Mouse (Mus musculus): Measurements from ENCODE around the gene Pitpnm2. TPM values are rescaled to one million over a fixed set of nuclear protein-coding genes. Genes with fewer than 3 reads are reported as not detected.
A peak's percentile ranks its signal among the peaks of the same experiment; 100 is the strongest.

Pitpnm2 gene
- polyA plus RNA-seq, 1 experiment from 2014 or later, result 4.9 TPM

DNA sequence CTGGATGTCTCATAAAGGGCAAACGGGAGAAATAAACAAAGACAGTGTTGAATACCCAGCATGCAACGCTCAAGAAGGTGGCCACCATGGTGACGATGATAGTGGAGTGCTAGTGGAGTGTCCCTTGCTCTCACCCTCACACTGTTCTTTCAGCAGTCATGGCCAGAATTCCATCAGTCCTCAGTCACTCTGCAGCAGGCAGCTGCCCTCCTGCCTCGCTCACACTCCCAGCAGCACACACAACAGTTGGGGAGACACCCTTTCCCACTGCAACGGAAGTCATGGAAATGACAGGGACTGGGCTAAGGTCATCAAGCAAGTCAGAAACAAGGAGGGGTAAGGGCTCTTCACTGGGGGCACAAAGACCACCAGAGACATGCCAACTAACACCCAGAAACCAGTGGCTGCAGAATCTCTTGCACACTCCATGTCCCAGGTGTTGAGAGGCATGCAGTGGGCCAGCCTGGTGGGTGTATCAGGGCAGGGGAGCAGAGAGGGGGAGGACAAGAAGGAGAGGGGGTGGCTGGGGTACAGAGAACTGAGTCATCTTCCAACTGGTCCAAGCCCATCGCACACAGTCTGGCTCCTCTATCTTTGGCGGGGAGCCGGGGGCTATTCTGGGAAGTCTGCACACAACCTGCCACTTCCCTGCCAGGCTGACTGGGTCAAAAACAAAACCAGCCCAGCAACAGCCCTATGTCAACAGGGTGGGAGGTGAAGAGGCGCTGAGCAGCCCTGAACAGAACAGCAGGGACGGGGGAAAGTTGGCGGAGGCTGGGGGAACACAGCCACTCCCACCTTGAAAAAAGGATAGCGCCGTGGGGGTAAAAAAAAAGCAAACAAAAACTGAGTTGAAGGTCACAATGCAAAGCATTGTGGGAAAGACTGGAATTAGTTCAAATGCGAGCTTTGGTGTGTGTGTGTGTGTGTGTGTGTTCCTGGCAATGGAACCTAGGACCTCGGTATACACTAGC, 76.3 kb downstream of the Pitpnm2 start:
- peak; percentile 85 for ATAC-seq (replicated peaks; ENCODE audit: insufficient number of reproducible peaks, insufficient read depth, low FRiP score, low read depth)
- WGBS, result 33% methylated on average over 15 of the region's 15 CpGs
- Histone ChIP-seq H3K36me3 (no peaks in the 10 kb centered on the region), H3K9me3 (replicated peaks) (no peaks in the 10 kb centered on the region), H3K4me2 (peak overlapping the region; percentile 39), H3K9ac (peak overlapping the region; percentile 23; the same call in 1 of the 2 replicates), H3K4me3 (no peak overlapping the region), H3K27ac (peak overlapping the region; percentile 93), H3K4me1 (replicated peaks) (peaks cover 73% of the 10 kb centered on the region), H3K27me3 (no peaks in the 10 kb centered on the region)

DNA sequence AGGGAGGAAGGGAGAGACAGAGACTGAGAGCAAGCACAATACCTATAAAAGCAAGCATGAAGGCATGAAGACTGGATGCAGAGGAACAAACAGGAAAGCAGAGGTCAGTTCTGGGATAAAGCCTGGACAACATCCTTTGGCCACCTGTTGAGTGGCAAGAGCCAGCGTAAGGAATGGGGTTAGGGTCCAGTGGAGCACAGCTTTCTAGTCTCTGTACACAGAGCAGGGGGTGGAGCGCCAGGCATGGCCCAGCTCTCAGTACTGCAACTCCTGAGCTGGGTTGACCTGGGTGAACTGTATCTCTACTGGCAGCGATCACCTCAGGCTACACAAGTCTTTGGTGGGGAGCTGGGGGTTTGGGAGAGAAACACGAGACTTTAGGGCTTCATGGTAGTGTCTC, 77.3 kb downstream of the Pitpnm2 start:
- Histone ChIP-seq H3K4me1 (replicated peaks) (peaks cover 84% of the 10 kb centered on the region), H3K9ac (0 out of 2 replicates have a peak overlapping the region, but pooled peaks have one; percentile 27), H3K27me3 (no peaks in the 10 kb centered on the region), H3K27ac (peak overlapping the region; percentile 93), H3K4me3 (no peak overlapping the region), H3K9me3 (replicated peaks) (no peaks in the 10 kb centered on the region), H3K36me3 (no peaks in the 10 kb centered on the region), H3K4me2 (no peak overlapping the region)
- WGBS, result 84% methylated on average over 4 of the region's 4 CpGs
- ATAC-seq (replicated peaks; ENCODE audit: insufficient number of reproducible peaks, insufficient read depth, low FRiP score, low read depth), result no peak

DNA sequence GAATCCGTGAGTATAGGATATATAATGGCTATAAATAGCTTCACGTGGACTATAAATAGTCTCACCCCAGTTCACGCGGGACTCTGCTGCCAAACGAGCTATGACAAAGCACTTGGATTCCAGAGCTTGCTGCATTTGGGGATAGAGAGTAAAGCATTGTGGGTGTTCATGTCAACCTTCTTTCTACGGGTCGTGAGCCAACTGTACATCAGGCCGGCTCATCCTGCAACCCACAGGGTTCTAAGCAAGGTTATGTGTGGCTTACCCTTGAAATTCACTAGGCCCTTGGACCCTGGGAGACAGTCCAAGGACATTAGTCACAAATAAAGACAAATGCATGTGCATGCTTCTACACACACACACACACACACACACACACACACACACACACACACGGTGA, 77.8 kb downstream of the Pitpnm2 start:
- Histone ChIP-seq H3K4me3 (no peak overlapping the region), H3K4me1 (replicated peaks) (peaks cover 84% of the 10 kb centered on the region), H3K27ac (peak overlapping the region; percentile 93), H3K36me3 (no peaks in the 10 kb centered on the region), H3K27me3 (no peaks in the 10 kb centered on the region), H3K9me3 (replicated peaks) (no peaks in the 10 kb centered on the region), H3K9ac (no peak overlapping the region), H3K4me2 (no peak overlapping the region)
- 26% methylated on average over 9 of the region's 9 CpGs for WGBS
- ATAC-seq (replicated peaks; ENCODE audit: insufficient number of reproducible peaks, insufficient read depth, low FRiP score, low read depth), result no peak

DNA sequence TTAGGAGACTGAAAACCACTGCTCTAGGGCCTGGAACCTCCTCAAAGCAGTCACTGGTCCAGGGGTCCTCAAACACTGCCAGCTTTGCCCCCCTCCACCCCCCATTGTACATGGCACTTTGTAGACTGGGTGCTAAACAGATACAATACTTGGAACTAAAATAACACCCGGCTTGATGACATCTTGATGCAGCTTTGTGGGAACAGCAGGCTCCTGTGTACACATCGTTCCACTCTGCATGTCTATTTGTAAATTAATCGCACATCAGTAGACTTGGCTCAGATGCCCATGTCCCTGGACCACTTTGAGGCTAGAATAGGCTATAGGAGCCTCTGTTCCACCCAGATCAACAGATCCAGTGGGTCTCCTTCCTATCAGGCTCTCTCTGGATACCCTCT, 80.3 kb downstream of the Pitpnm2 start:
- H3K9ac ChIP-seq, result no peak overlapping the region
- WGBS, result 67% methylated on average over 3 of the region's 3 CpGs

DNA sequence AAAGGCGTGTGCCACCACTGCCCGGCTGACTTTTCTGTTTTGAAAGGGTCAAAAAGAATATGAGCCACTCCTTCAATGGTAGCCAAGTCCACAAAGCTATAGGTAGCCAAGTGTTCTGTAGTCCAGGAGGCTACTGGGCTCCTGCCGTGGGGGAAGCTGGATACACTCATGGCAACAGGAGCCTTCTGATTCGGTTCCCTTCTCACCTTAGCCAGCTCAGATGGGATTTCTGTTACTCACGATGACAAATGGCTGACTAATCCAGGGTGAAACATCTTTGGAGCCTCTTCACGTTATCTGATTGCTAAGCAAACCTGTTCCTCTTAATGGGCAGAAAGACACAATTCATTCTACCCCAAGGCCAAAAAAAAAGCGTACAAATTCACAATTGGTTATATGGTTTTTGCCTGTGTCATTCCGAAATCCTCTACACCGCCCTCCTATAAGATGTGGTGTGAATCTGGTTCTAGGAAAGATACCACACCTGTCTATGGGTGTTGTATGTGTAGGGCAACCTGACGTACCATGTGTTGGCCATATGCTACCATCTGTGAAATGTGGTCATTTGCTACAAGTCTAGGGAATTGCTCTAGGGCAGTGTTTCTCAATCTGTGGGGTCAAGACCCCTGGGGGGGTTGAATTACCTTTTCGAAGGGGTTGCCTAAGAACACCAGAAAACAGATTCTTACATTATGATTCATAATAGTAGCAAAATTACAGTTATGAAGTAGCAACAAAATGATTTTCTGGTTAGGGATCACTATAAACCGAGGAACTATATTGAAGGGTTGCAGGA, 80.9 kb downstream of the Pitpnm2 start:
- ATAC-seq (replicated peaks; ENCODE audit: insufficient number of reproducible peaks, insufficient read depth, low FRiP score, low read depth), result no peak
- Histone ChIP-seq H3K27ac (0 out of 2 replicates have a peak overlapping the region, but pooled peaks have one; percentile 5), H3K36me3 (no peaks in the 10 kb centered on the region), H3K27me3 (no peaks in the 10 kb centered on the region), H3K4me2 (no peak overlapping the region), H3K4me1 (replicated peaks) (peaks cover 91% of the 10 kb centered on the region), H3K4me3 (no peak overlapping the region), H3K9ac (no peak overlapping the region), H3K9me3 (replicated peaks) (no peaks in the 10 kb centered on the region)
- WGBS, result 87% methylated on average over 12 of the region's 12 CpGs

More for the DNA sequence above, 80.3 kb downstream of the Pitpnm2 start:
- Histone ChIP-seq H3K9me3 (replicated peaks) (no peaks in the 10 kb centered on the region), H3K4me3 (no peak overlapping the region), H3K27ac (no peak overlapping the region), H3K36me3 (no peaks in the 10 kb centered on the region), H3K4me2 (no peak overlapping the region), H3K27me3 (no peaks in the 10 kb centered on the region), H3K4me1 (replicated peaks) (peaks cover 91% of the 10 kb centered on the region)
- ATAC-seq (replicated peaks; ENCODE audit: insufficient number of reproducible peaks, insufficient read depth, low FRiP score, low read depth), result no peak

DNA sequence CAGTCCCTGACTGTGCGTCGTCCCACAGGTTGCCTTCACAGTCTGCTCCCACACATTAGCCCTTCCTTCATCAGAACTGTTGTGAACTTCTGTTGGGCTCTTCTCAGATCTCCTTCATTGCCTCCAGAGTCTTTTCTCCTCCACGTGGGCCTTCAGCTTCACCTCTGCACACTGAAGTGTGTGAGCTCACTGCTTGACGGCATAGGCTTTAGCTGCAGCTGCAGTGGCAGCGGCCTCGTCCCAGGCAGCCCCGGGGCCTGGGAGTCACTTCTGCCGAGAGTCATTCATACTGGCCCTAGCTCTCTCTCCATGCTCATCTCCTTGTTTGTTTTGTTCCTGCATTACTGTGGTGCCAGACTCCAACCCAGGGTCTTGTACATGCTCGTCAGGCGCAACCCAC, 81.9 kb downstream of the Pitpnm2 start:
- Histone ChIP-seq H3K9me3 (replicated peaks) (no peaks in the 10 kb centered on the region), H3K9ac (no peak overlapping the region), H3K4me2 (no peak overlapping the region), H3K4me1 (replicated peaks) (peaks cover 91% of the 10 kb centered on the region), H3K27me3 (no peaks in the 10 kb centered on the region), H3K4me3 (no peak overlapping the region), H3K36me3 (no peaks in the 10 kb centered on the region), H3K27ac (peak overlapping the region; percentile 38)
- 52% methylated on average over 10 of the region's 10 CpGs for WGBS
- no peak for ATAC-seq (replicated peaks; ENCODE audit: insufficient number of reproducible peaks, insufficient read depth, low FRiP score, low read depth)

DNA sequence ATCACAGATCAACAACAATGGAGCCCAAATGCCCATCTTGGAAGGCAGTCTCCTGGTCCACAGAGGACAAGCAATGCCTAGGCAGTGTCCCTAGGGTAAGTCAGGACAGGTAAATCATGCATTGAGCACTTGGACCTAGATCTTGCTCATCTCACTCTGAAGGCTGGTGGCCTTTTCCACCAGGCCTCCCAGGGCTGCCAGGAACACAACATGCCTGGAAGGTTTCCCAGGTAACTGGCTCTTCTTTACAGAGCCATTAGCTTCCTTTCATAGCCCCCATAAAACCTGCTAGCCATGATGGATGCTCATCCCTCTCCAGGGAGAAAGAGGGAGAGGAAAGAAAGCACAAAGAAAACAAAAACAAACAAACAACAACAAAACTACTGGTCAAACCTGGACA, 82.8 kb downstream of the Pitpnm2 start:
- Histone ChIP-seq H3K4me1 (replicated peaks) (peaks cover 91% of the 10 kb centered on the region), H3K27ac (peak overlapping the region; percentile 90), H3K27me3 (no peaks in the 10 kb centered on the region), H3K9me3 (replicated peaks) (no peaks in the 10 kb centered on the region), H3K4me2 (0 out of 2 replicates have a peak overlapping the region, but pooled peaks have one; percentile 16), H3K4me3 (no peak overlapping the region), H3K36me3 (no peaks in the 10 kb centered on the region), H3K9ac (no peak overlapping the region; the same call in 1 of the 2 replicates)
- ATAC-seq (replicated peaks; ENCODE audit: insufficient number of reproducible peaks, insufficient read depth, low FRiP score, low read depth), result no peak

DNA sequence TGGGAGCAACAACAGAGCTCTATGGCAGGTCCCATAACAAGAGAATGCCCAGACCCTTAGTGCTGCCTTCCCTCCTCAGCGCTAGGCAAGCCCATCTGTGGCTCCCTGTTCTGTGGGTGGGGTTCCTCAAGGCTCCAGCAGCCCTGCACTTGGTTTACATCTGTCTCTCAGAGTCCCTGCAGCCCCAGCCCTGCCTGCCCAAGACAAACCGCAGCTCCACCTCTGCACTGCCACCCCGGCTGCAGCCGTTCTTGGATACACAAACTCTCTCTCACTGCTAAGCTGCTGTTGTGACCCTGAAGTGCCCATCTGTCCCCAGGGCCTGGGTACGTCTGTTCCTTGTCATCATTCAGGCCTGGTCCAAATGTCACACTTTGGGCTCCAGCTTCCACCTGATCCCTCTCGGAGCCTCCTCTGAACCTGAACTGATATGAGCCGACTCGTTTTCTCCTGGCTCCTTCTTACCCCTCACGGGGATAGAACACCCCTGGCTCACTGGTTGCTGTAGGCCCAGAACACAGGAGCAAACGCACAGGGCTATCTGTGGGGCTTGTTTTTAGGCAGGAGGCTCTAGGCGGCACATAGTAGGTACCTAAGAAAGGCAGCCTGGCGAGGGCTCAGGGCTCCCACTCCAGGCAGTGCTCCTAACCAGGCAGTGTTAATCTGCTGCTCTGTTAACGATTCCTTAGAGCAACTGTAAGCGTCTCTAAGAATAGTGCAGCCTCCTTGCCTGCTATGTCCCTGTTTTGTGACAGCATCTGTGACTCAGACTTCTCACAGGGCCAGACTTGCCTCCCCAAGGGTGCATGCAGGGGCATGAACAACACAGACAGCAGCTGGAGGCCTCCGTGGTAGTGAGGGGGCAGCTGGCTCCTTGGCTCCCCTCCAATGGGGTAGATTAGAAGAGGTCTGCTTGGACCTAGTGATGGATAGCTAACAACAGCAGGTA, 83.7 kb downstream of the Pitpnm2 start:
- H3K4me2 ChIP-seq, result peak overlapping the region; percentile 16
- no peak overlapping the region for H3K4me3 ChIP-seq
- peak; percentile 38 for ATAC-seq (replicated peaks; ENCODE audit: insufficient number of reproducible peaks, insufficient read depth, low FRiP score, low read depth)
- peak overlapping the region; percentile 90 for H3K27ac ChIP-seq
- peak overlapping the region; percentile 34 for H3K9ac ChIP-seq
- no peaks in the 10 kb centered on the region for H3K9me3 ChIP-seq (replicated peaks)
- H3K36me3 ChIP-seq, result no peaks in the 10 kb centered on the region
- WGBS, result 19% methylated on average over 15 of the region's 15 CpGs
- H3K27me3 ChIP-seq, result no peaks in the 10 kb centered on the region
- peaks cover 90% of the 10 kb centered on the region for H3K4me1 ChIP-seq (replicated peaks)

DNA sequence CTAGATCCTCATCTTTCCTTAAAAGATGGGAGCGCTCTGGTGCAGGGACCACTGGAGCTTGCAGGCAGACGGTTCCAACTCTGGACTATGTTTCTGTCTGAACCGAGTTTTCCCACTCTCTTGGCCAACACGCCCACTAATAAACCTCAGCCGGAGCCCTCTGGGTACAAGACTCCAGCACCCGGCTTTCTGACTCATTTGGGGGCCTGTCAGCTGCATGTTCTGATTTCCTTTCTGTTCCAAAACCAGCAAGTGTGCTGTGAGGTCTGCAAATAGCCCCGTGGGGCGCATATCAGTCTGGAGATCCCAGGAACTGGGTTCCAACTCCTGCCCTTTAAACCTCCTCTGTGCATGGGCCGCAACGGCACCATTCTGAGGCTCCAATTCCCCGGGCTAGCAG, 86.1 kb downstream of the Pitpnm2 start:
- H3K4me2 ChIP-seq, result no peak overlapping the region
- peaks cover 93% of the 10 kb centered on the region for H3K4me1 ChIP-seq (replicated peaks)
- peak overlapping the region; percentile 24; the same call in 1 of the 2 replicates for H3K27ac ChIP-seq
- H3K4me3 ChIP-seq, result no peak overlapping the region
- no peaks in the 10 kb centered on the region for H3K27me3 ChIP-seq
- no peaks in the 10 kb centered on the region for H3K36me3 ChIP-seq
- H3K9ac ChIP-seq, result no peak overlapping the region
- WGBS, result 72% methylated on average over 11 of the region's 11 CpGs
- ATAC-seq (replicated peaks; ENCODE audit: insufficient number of reproducible peaks, insufficient read depth, low FRiP score, low read depth), result no peak
- H3K9me3 ChIP-seq (replicated peaks), result no peaks in the 10 kb centered on the region

DNA sequence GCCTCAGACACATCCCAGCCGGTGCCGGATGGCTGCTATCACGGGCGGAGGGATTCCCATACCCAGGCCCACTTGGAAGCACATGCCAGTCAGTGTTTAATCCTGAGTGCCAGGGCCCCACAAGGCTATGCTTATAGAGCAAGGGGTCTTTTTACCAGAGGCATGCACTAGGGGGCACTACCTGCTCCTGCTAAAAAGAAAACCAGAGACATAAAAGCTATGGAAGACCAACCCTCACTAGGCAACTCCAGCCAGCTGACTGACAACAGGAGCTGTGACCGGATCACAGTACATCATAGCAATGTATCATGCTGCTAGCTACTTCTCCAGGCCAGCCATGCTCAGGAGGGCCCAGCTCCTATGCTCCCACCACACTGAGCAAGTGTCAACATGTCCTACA, 87.0 kb downstream of the Pitpnm2 start:
- ATAC-seq (replicated peaks; ENCODE audit: insufficient number of reproducible peaks, insufficient read depth, low FRiP score, low read depth), result no peak
- WGBS, result 41% methylated on average over 5 of the region's 5 CpGs
- H3K27ac ChIP-seq, result peak overlapping the region; percentile 72
- H3K9me3 ChIP-seq (replicated peaks), result no peaks in the 10 kb centered on the region
- H3K9ac ChIP-seq, result 0 out of 2 replicates have a peak overlapping the region, but pooled peaks have one; percentile 23
- peak overlapping the region; percentile 2; the same call in 1 of the 2 replicates for H3K4me2 ChIP-seq
- no peaks in the 10 kb centered on the region for H3K27me3 ChIP-seq
- H3K4me1 ChIP-seq (replicated peaks), result peaks cover 91% of the 10 kb centered on the region
- no peak overlapping the region for H3K4me3 ChIP-seq
- no peaks in the 10 kb centered on the region for H3K36me3 ChIP-seq

Measured in heart, embryonic 15.5 days (tissue).